Mouse (Mus musculus) neural tube, embryonic 14.5 days (tissue): ENCODE measurements around the gene Nufip1. TPM values are rescaled to one million over a fixed set of nuclear protein-coding genes. Genes with fewer than 3 reads are reported as not detected.

Experiments used
- ATAC-seq: fragments of 200-750 bp; cut with Nextera tagmentation; 2 replicates; pipeline ENCODE4 v1.8.0; 2017; ENCODE audit warnings: low read depth, mild to moderate bottlenecking, moderate TSS enrichment, moderate library complexity
- H3K27ac ChIP-seq: fragments of 300-500 bp; sonication (generic); 2 replicates; pipeline ENCODE4 v1.5.1; 2014; ENCODE audit warnings: low read depth, mild to moderate bottlenecking, control low read depth, low read length, moderate library complexity, mixed read lengths
- H3K27me3 ChIP-seq: fragments of 300-500 bp; sonication (generic); 2 replicates; pipeline ENCODE4 v1.6.1; 2014; ENCODE audit warnings: low read length; ENCODE audit not compliant: control insufficient read depth, insufficient read depth
- H3K36me3 ChIP-seq: fragments of 300-500 bp; sonication (generic); 2 replicates; pipeline ENCODE4 v1.6.1; 2014; ENCODE audit warnings: low read length, mixed read lengths; ENCODE audit not compliant: control insufficient read depth, insufficient read depth
- H3K4me1 ChIP-seq: fragments of 300-500 bp; sonication (generic); 2 replicates; pipeline ENCODE4 v1.6.1; 2014; ENCODE audit warnings: low read length; ENCODE audit not compliant: control insufficient read depth, insufficient read depth
- H3K4me2 ChIP-seq: fragments of 300-500 bp; sonication (generic); 2 replicates; pipeline ENCODE4 v1.6.1; 2014; ENCODE audit warnings: mild to moderate bottlenecking, low read depth, low read length, control low read depth
- H3K4me3 ChIP-seq: fragments of 300-500 bp; sonication (generic); 2 replicates; pipeline ENCODE4 v1.5.1; 2014; ENCODE audit warnings: low read depth, low read length, control low read depth, mixed read lengths
- H3K9ac ChIP-seq: fragments of 300-500 bp; sonication (generic); replicated peaks from 2 replicates; pipeline ENCODE4 v1.6.1; 2014; ENCODE audit warnings: low read depth, mild to moderate bottlenecking, control low read depth, low read length, mixed read lengths
- H3K9me3 ChIP-seq: fragments of 300-500 bp; sonication (generic); 2 replicates; pipeline ENCODE4 v1.6.1; 2016; ENCODE audit warnings: low read length; ENCODE audit not compliant: control insufficient read depth
- WGBS: fragments of 180-500 bp; shearing (Covaris S2); extraction: QIAGEN DNeasy Blood & Tissue Kit; methylation state at CpG from one replicate; pipeline ENCODE4 v1.1.7; 2014; 5-methylcytosine and 5-hydroxymethylcytosine counted together
- polyA plus RNA-seq: library from polyadenylated mRNA; unstranded; fragments of >200 nt; fragmentation: Nextera tagmentation; extraction: Ambion mirVana; gene quantifications from 2 replicates; pipeline ENCODE4 v1.2.1, GENCODE M21; 2014

Nufip1 gene
- polyA plus RNA-seq, 1 experiment from 2014 or later, result 13.4 TPM

- ATAC-seq, result peak; percentile 73; the same call in 1 of the 2 replicates
- Histone ChIP-seq H3K9me3 (no peaks in the 10 kb centered on the region), H3K4me3 (no peak overlapping the region), H3K9ac (no peak overlapping the region), H3K4me2 (no peak overlapping the region), H3K36me3 (peaks cover 34% of the 10 kb centered on the region), H3K27me3 (no peaks in the 10 kb centered on the region), H3K4me1 (no peaks in the 10 kb centered on the region), H3K27ac (no peak overlapping the region)
- 67% methylated on average over 6 of the region's 6 CpGs for WGBS
These were observed 11.4 kb downstream of the Nufip1 start for GRCm38 (mm10) chr14:76121901-76122662.

- Histone ChIP-seq H3K4me2 (no peak overlapping the region), H3K4me3 (no peak overlapping the region), H3K27me3 (no peaks in the 10 kb centered on the region), H3K36me3 (peaks cover 35% of the 10 kb centered on the region), H3K4me1 (no peaks in the 10 kb centered on the region), H3K9ac (no peak overlapping the region), H3K9me3 (no peaks in the 10 kb centered on the region), H3K27ac (no peak overlapping the region)
- no peak for ATAC-seq
- 94% methylated on average over 8 of the region's 8 CpGs for WGBS
These were observed 12.0 kb downstream of the Nufip1 start for GRCm38 (mm10) chr14:76122663-76123058.

GRCm38 (mm10) chr14:76127311-76127710, 16.6 kb downstream of the Nufip1 start:
- H3K9me3 ChIP-seq, result no peaks in the 10 kb centered on the region
- WGBS, result 89% methylated on average over 3 of the region's 3 CpGs
- no peak overlapping the region for H3K4me2 ChIP-seq
- no peak for ATAC-seq
- no peaks in the 10 kb centered on the region for H3K4me1 ChIP-seq
- no peaks in the 10 kb centered on the region for H3K27me3 ChIP-seq
- H3K27ac ChIP-seq, result no peak overlapping the region
- no peak overlapping the region for H3K4me3 ChIP-seq
- H3K36me3 ChIP-seq, result peaks cover 36% of the 10 kb centered on the region
- no peak overlapping the region for H3K9ac ChIP-seq

- WGBS, result 90% methylated on average over 4 of the region's 4 CpGs
- H3K4me2 ChIP-seq, result no peak overlapping the region
- H3K4me3 ChIP-seq, result no peak overlapping the region
- no peak for ATAC-seq
- H3K27ac ChIP-seq, result no peak overlapping the region
- no peaks in the 10 kb centered on the region for H3K4me1 ChIP-seq
- no peaks in the 10 kb centered on the region for H3K9me3 ChIP-seq
- no peak overlapping the region for H3K9ac ChIP-seq
- H3K27me3 ChIP-seq, result no peaks in the 10 kb centered on the region
- peaks cover 37% of the 10 kb centered on the region for H3K36me3 ChIP-seq
These were observed 17.5 kb downstream of the Nufip1 start for GRCm38 (mm10) chr14:76128174-76128573.

GRCm38 (mm10) chr14:76134975-76135374, 24.3 kb downstream of the Nufip1 start:
- no peak overlapping the region for H3K27ac ChIP-seq
- H3K27me3 ChIP-seq, result no peaks in the 10 kb centered on the region
- peaks cover 25% of the 10 kb centered on the region for H3K36me3 ChIP-seq
- H3K9ac ChIP-seq, result no peak overlapping the region
- no peaks in the 10 kb centered on the region for H3K4me1 ChIP-seq
- 93% methylated on average over 4 of the region's 4 CpGs for WGBS
- no peak overlapping the region for H3K4me2 ChIP-seq
- H3K4me3 ChIP-seq, result no peak overlapping the region
- no peak for ATAC-seq
- no peaks in the 10 kb centered on the region for H3K9me3 ChIP-seq

GRCm38 (mm10) chr14:76145248-76145647, 34.6 kb downstream of the Nufip1 start:
- Histone ChIP-seq H3K4me1 (no peaks in the 10 kb centered on the region), H3K4me2 (no peak overlapping the region)
- 91% methylated on average over 1 of the region's 1 CpGs for WGBS

GRCm38 (mm10) chr14:76145868-76146267, 35.2 kb downstream of the Nufip1 start:
- H3K4me2 ChIP-seq, result no peak overlapping the region
- H3K9me3 ChIP-seq, result no peaks in the 10 kb centered on the region
- no peaks in the 10 kb centered on the region for H3K27me3 ChIP-seq
- H3K27ac ChIP-seq, result no peak overlapping the region
- H3K4me1 ChIP-seq, result no peaks in the 10 kb centered on the region
- H3K36me3 ChIP-seq, result no peaks in the 10 kb centered on the region
- WGBS, result 62% methylated on average over 7 of the region's 7 CpGs
- H3K4me3 ChIP-seq, result no peak overlapping the region
- ATAC-seq, result no peak
- H3K9ac ChIP-seq, result no peak overlapping the region

More at GRCm38 (mm10) chr14:76145248-76145647, 34.6 kb downstream of the Nufip1 start:
- H3K36me3 ChIP-seq, result no peaks in the 10 kb centered on the region
- no peak for ATAC-seq
- no peaks in the 10 kb centered on the region for H3K27me3 ChIP-seq
- H3K9ac ChIP-seq, result no peak overlapping the region
- H3K27ac ChIP-seq, result no peak overlapping the region
- H3K4me3 ChIP-seq, result no peak overlapping the region
- H3K9me3 ChIP-seq, result no peaks in the 10 kb centered on the region

GRCm38 (mm10) chr14:76147061-76147460, 36.4 kb downstream of the Nufip1 start:
- Histone ChIP-seq H3K4me3 (no peak overlapping the region), H3K27me3 (no peaks in the 10 kb centered on the region), H3K9ac (no peak overlapping the region), H3K36me3 (no peaks in the 10 kb centered on the region), H3K4me1 (no peaks in the 10 kb centered on the region), H3K27ac (no peak overlapping the region), H3K9me3 (no peaks in the 10 kb centered on the region), H3K4me2 (no peak overlapping the region)
- 84% methylated on average over 6 of the region's 6 CpGs for WGBS
- ATAC-seq, result no peak

GRCm38 (mm10) chr14:76148294-76148693, 37.6 kb downstream of the Nufip1 start:
- Histone ChIP-seq H3K4me2 (no peak overlapping the region), H3K27ac (no peak overlapping the region), H3K27me3 (no peaks in the 10 kb centered on the region), H3K9ac (no peak overlapping the region), H3K9me3 (no peaks in the 10 kb centered on the region), H3K4me3 (no peak overlapping the region), H3K36me3 (no peaks in the 10 kb centered on the region), H3K4me1 (0 out of 2 replicates have a peak, but pooled peaks cover 6% of the 10 kb centered on the region)
- WGBS, result 86% methylated on average over 10 of the region's 10 CpGs
- ATAC-seq, result no peak
